Mouse (Mus musculus) central nervous system, embryonic 18 days (tissue): ENCODE results near the gene Klc3. TPM values are rescaled to one million over a fixed set of nuclear protein-coding genes. Genes with fewer than 3 reads are reported as not detected.

Source experiments
- polyA plus RNA-seq: library from polyadenylated mRNA; depleted of rRNA; stranded (reverse); fragments of >200 nt; gene quantifications from 2 replicates; pipeline ENCODE4 v1.2.3, GENCODE M21; 2012; rRNA removed

Gene Klc3
- polyA plus RNA-seq: 1.6 and 2.1 TPM in 2 replicates

GRCm38 (mm10) chr7:19403731-19404296 lies at the start of gene Klc3:
TSS of gene Klc3 (minus strand) at chr7:19404104.

GRCm38 (mm10) chr7:19404476-19404875 lies 572 bp upstream of the Klc3 start, which contains the start of gene Ckm:
TSS of gene Ckm (plus strand) at chr7:19404776.

GRCm38 (mm10) chr7:19381377-19382165 lies 22.3 kb downstream of the Klc3 start, which contains the start of gene Ercc2:
TSS of gene Ercc2 (plus strand) at chr7:19382010.

GRCm38 (mm10) chr7:19359299-19359891 lies 44.5 kb downstream of the Klc3 start, which contains the start of the genes Cd3eap and Ppp1r13l:
TSS of gene Cd3eap (minus strand) at chr7:19359483.
TSS of gene Ppp1r13l (plus strand) at chr7:19359749.

Other genes with a start within 250 kb of the Klc3 start
- gene Gipr, start 238.0 kb downstream of the Klc3 start, polyA plus RNA-seq: 41.3 and 55.6 TPM in 2 replicates
- gene Eml2, start 227.7 kb downstream of the Klc3 start, polyA plus RNA-seq: 65.5 and 68.9 TPM in 2 replicates
- 6.0 and 6.8 TPM in 2 replicates for gene Gpr4, start 191.6 kb downstream of the Klc3 start, polyA plus RNA-seq
- 25.6 and 26.6 TPM in 2 replicates for gene Opa3, start 175.8 kb downstream of the Klc3 start, polyA plus RNA-seq
- gene Vasp, start 132.3 kb downstream of the Klc3 start, polyA plus RNA-seq: 65.0 and 68.3 TPM in 2 replicates
- 1.6 and 2.0 TPM in 2 replicates for gene Ppm1n, start 124.0 kb downstream of the Klc3 start, polyA plus RNA-seq
- gene Rtn2, start 121.5 kb downstream of the Klc3 start, polyA plus RNA-seq: 155 and 161 TPM in 2 replicates
- gene Fosb, start 94.1 kb downstream of the Klc3 start, polyA plus RNA-seq: 0.25 and 0.71 TPM in 2 replicates
- gene Ercc1, start 59.3 kb downstream of the Klc3 start, polyA plus RNA-seq: 72.9 and 73.8 TPM in 2 replicates
- gene Cd3eap, start 44.6 kb downstream of the Klc3 start, polyA plus RNA-seq: 14.2 and 15.3 TPM in 2 replicates
- gene Ppp1r13l, start 44.4 kb downstream of the Klc3 start, polyA plus RNA-seq: 4.4 and 5.1 TPM in 2 replicates
- 77.4 and 78.3 TPM in 2 replicates for gene Ercc2, start 22.1 kb downstream of the Klc3 start, polyA plus RNA-seq
- gene Ckm, start 672 bp upstream of the Klc3 start, polyA plus RNA-seq: 0.36 and 148 TPM in 2 replicates
- gene Mark4, start 54.7 kb upstream of the Klc3 start, polyA plus RNA-seq: 47.3 and 55.6 TPM in 2 replicates
- 0.31 and 0.70 TPM in 2 replicates for gene Exoc3l2, start 59.2 kb upstream of the Klc3 start, polyA plus RNA-seq
- gene Bloc1s3, start 104.3 kb upstream of the Klc3 start, polyA plus RNA-seq: 12.0 and 12.1 TPM in 2 replicates
- gene Trappc6a, start 104.3 kb upstream of the Klc3 start, polyA plus RNA-seq: 19.9 and 24.6 TPM in 2 replicates
- gene Nkpd1, start 113.7 kb upstream of the Klc3 start, polyA plus RNA-seq: 1.3 TPM in 2 replicates
- 112 and 114 TPM in 2 replicates for gene Ppp1r37, start 159.0 kb upstream of the Klc3 start, polyA plus RNA-seq
- gene Zfp296, start 173.2 kb upstream of the Klc3 start, polyA plus RNA-seq: 1.2 and 1.5 TPM in 2 replicates
- gene Gemin7, start 173.5 kb upstream of the Klc3 start, polyA plus RNA-seq: 64.8 and 70.8 TPM in 2 replicates
- 142 and 146 TPM in 2 replicates for gene Clasrp, start 200.4 kb upstream of the Klc3 start, polyA plus RNA-seq
- 5.8 and 6.2 TPM in 2 replicates for gene Relb, start 225.3 kb upstream of the Klc3 start, polyA plus RNA-seq